Mouse (Mus musculus) activated CD4-positive, CD25-positive, alpha-beta regulatory T cell, adult 4 months (primary cell): ENCODE data around the gene Ncor1. TPM values are rescaled to one million over a fixed set of nuclear protein-coding genes. Genes with fewer than 3 reads are reported as not detected.
"Not testable (repeated sequence)": the region's sequence is repeated elsewhere in the genome, so short reads cannot be mapped to it uniquely, and the experiment has no call there.

Experiments
- ATAC-seq: one replicate; pipeline ENCODE4 v1.8.0; 2017
- polyA plus RNA-seq, 2 experiments: library from polyadenylated mRNA; unstranded; fragments of 100-300 nt; shearing (Covaris generic); gene quantifications; one replicate each; pipeline ENCODE4 v1.2.1; 2017

The Ncor1 gene
- polyA plus RNA-seq, 2 experiments from 2014 or later, result 162 to 188 TPM

- ATAC-seq, result peak; percentile 5
These were observed 460 bp downstream of the Ncor1 start for GRCm38 (mm10) chr11:62457891-62458270.

GRCm38 (mm10) chr11:62457241-62457890 lies 975 bp downstream of the Ncor1 start:
- peak; percentile 92 for ATAC-seq

- ATAC-seq, result peak; percentile 29
These were observed 1.7 kb downstream of the Ncor1 start for GRCm38 (mm10) chr11:62456483-62457172.

- ATAC-seq, result no peak
These were observed 2.3 kb downstream of the Ncor1 start for GRCm38 (mm10) chr11:62456021-62456482.

- ATAC-seq, result no peak
These were observed 3.1 kb downstream of the Ncor1 start for GRCm38 (mm10) chr11:62455193-62455592.

GRCm38 (mm10) chr11:62448971-62449370 lies 9.4 kb downstream of the Ncor1 start:
- ATAC-seq, result no peak

- no peak for ATAC-seq
These were observed 12.5 kb downstream of the Ncor1 start for GRCm38 (mm10) chr11:62445799-62446198.

GRCm38 (mm10) chr11:62440670-62441315 lies 17.5 kb downstream of the Ncor1 start:
- no peak for ATAC-seq

- no peak for ATAC-seq
These were observed 26.1 kb downstream of the Ncor1 start for GRCm38 (mm10) chr11:62432211-62432610.

- no peak for ATAC-seq
These were observed 31.2 kb downstream of the Ncor1 start for GRCm38 (mm10) chr11:62427105-62427504.

- ATAC-seq, result no peak
These were observed 32.1 kb downstream of the Ncor1 start for GRCm38 (mm10) chr11:62426266-62426665.

- ATAC-seq, result no peak
These were observed 33.8 kb downstream of the Ncor1 start for GRCm38 (mm10) chr11:62424525-62424924.

- no peak for ATAC-seq
These were observed 43.3 kb downstream of the Ncor1 start for GRCm38 (mm10) chr11:62415026-62415425.

GRCm38 (mm10) chr11:62409611-62410010 lies 48.7 kb downstream of the Ncor1 start:
- no peak for ATAC-seq

- ATAC-seq, result no peak
These were observed 49.5 kb downstream of the Ncor1 start for GRCm38 (mm10) chr11:62408848-62409247.

GRCm38 (mm10) chr11:62396405-62396804 lies 61.9 kb downstream of the Ncor1 start:
- peak; percentile 49 for ATAC-seq

- no peak for ATAC-seq
These were observed 70.0 kb downstream of the Ncor1 start for GRCm38 (mm10) chr11:62388331-62388679.

GRCm38 (mm10) chr11:62387608-62388330 lies 70.6 kb downstream of the Ncor1 start:
- ATAC-seq, result no peak

GRCm38 (mm10) chr11:62377202-62377851 lies 81.0 kb downstream of the Ncor1 start:
- not testable (repeated sequence) for ATAC-seq

GRCm38 (mm10) chr11:62371776-62372175 lies 86.6 kb downstream of the Ncor1 start:
- ATAC-seq, result no peak

- ATAC-seq, result no peak
These were observed 88.4 kb downstream of the Ncor1 start for GRCm38 (mm10) chr11:62369924-62370323.

GRCm38 (mm10) chr11:62366879-62367278 lies 91.5 kb downstream of the Ncor1 start:
- ATAC-seq, result no peak

- ATAC-seq, result no peak
These were observed 103.1 kb downstream of the Ncor1 start for GRCm38 (mm10) chr11:62355216-62355615.
